Mouse (Mus musculus): ENCODE measurements at regions not wholly inside any gene's neighbourhood (a gene's known extent, or its start where the extent isn't known, plus 50 kb on each side); places are given as distances from the start of the nearest gene placed in this dataset.

- no peaks in the 10 kb centered on the region for H3K79me2 ChIP-seq (ENCODE audit: control insufficient read depth, insufficient read depth, low read length, poor library complexity)
- H3K4me1 ChIP-seq (ENCODE audit: control insufficient read depth in 1 of 2, insufficient read depth in 2 of 2, low read length in 2 of 2) = no peaks in the 10 kb centered on the region
- H3K27me3 ChIP-seq (ENCODE audit: control insufficient read depth in 1 of 2, insufficient read depth in 2 of 2, low read length in 2 of 2) = no peaks in the 10 kb centered on the region
- no peak overlapping the region for H3K4me3 ChIP-seq (ENCODE audit: control insufficient read depth in 1 of 2, insufficient read depth in 1 of 2, low read depth in 2 of 2, low read length in 2 of 2)
- no peak for DNase-seq (ENCODE audit: low read depth, low spot score)
- H3K27ac ChIP-seq (ENCODE audit: control insufficient read depth, low read depth, low read length) = no peak overlapping the region
- TF ChIP-seq GATA1 (IDR thresholded peaks at IDR 0.05; ENCODE audit: low read depth, low read length) (no peak), ELF1 (IDR thresholded peaks at IDR 0.05; ENCODE audit: low read depth, low read length) (no peak), SIN3A (IDR thresholded peaks at IDR 0.05; ENCODE audit: low read length) (no peak), USF2 (IDR thresholded peaks at IDR 0.05; ENCODE audit: borderline replicate concordance in 1 of 2, insufficient read depth in 1 of 2, low read depth in 1 of 2, low read length in 2 of 2) (no peak), POLR2AphosphoS5 (IDR thresholded peaks at IDR 0.05; ENCODE audit: borderline replicate concordance, low read depth, low read length) (no peak), UBTF (IDR thresholded peaks at IDR 0.05; ENCODE audit: borderline replicate concordance, insufficient read depth, low read depth, low read length) (no peak), MYB (IDR thresholded peaks at IDR 0.05; ENCODE audit: low read depth, low read length) (no peak), ZC3H11A (IDR thresholded peaks at IDR 0.05; ENCODE audit: low read depth, low read length) (no peak), GABPA (IDR thresholded peaks at IDR 0.05; ENCODE audit: low read depth, low read length) (no peak), MEF2A (IDR thresholded peaks at IDR 0.05; ENCODE audit: extremely low read depth, insufficient replicate concordance, low read depth, low read length, poor library complexity, severe bottlenecking) (no peak), POLR2AphosphoS2 (IDR thresholded peaks at IDR 0.05; ENCODE audit: low read length) (no peak), TAL1 (IDR thresholded peaks at IDR 0.05; ENCODE audit: low read length) (no peak)
- no peaks in the 10 kb centered on the region for H3K36me3 ChIP-seq (ENCODE audit: control insufficient read depth in 1 of 2, insufficient read depth in 2 of 2, low read length in 2 of 2)
- no peak overlapping the region for H3K9ac ChIP-seq (ENCODE audit: control insufficient read depth, low read depth, low read length, poor library complexity, severe bottlenecking)
- H3K9me3 ChIP-seq (replicated peaks; ENCODE audit: insufficient read depth, low read length) = no peaks in the 10 kb centered on the region
Measured at GRCm38 (mm10) chr14:86337052-86337451, 804.0 kb downstream of the Diaph3 start.

DNA sequence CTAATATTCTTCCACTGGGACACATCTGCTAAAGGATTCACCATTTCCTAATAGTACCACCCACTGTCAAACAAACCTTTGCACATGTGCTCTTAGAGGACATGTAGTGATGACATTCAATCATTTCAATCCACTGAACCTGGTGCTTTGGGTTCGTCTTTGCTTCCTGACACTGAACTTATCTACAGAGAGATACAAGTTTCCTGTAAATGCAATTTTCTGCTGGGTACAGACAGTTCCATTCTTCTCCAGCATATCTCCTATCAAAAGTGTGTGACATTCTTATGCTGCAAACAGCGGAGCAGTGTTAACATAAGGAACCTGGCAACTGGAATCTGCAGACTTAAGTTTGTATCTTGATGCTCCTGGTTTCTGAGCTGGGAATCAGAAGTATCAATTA lies 805.8 kb downstream of the Diaph3 start:
- Histone ChIP-seq H3K4me1 (ENCODE audit: control insufficient read depth in 1 of 2, insufficient read depth in 2 of 2, low read length in 2 of 2) (no peaks in the 10 kb centered on the region), H3K27me3 (ENCODE audit: control insufficient read depth in 1 of 2, insufficient read depth in 2 of 2, low read length in 2 of 2) (no peaks in the 10 kb centered on the region), H3K36me3 (ENCODE audit: control insufficient read depth in 1 of 2, insufficient read depth in 2 of 2, low read length in 2 of 2) (no peaks in the 10 kb centered on the region), H3K4me3 (ENCODE audit: control insufficient read depth in 1 of 2, insufficient read depth in 1 of 2, low read depth in 2 of 2, low read length in 2 of 2) (no peak overlapping the region), H3K79me2 (ENCODE audit: control insufficient read depth, insufficient read depth, low read length, poor library complexity) (no peaks in the 10 kb centered on the region), H3K9ac (ENCODE audit: control insufficient read depth, low read depth, low read length, poor library complexity, severe bottlenecking) (no peak overlapping the region), H3K9me3 (replicated peaks; ENCODE audit: insufficient read depth, low read length) (no peaks in the 10 kb centered on the region), H3K27ac (ENCODE audit: control insufficient read depth, low read depth, low read length) (no peak overlapping the region)
- DNase-seq (ENCODE audit: low read depth, low spot score) = no peak
- TF ChIP-seq ELF1 (IDR thresholded peaks at IDR 0.05; ENCODE audit: low read depth, low read length) (no peak), GATA1 (IDR thresholded peaks at IDR 0.05; ENCODE audit: low read depth, low read length) (no peak), MYB (IDR thresholded peaks at IDR 0.05; ENCODE audit: low read depth, low read length) (no peak), SMC3 (IDR thresholded peaks at IDR 0.05; ENCODE audit: low read depth, low read length) (no peak)

- Histone ChIP-seq H3K4me3 (ENCODE audit: control insufficient read depth in 1 of 2, insufficient read depth in 1 of 2, low read depth in 2 of 2, low read length in 2 of 2) (no peak overlapping the region), H3K27me3 (ENCODE audit: control insufficient read depth in 1 of 2, insufficient read depth in 2 of 2, low read length in 2 of 2) (no peaks in the 10 kb centered on the region)
- TF ChIP-seq KAT2A (conservative IDR thresholded peaks at IDR 0.05; ENCODE audit: low read depth, low read length) (no peak), GATA1 (IDR thresholded peaks at IDR 0.05; ENCODE audit: low read depth, low read length) (0 out of 2 replicates have a peak, but pooled peaks have one; percentile 5), SIN3A (IDR thresholded peaks at IDR 0.05; ENCODE audit: low read length) (no peak), EP300 (IDR thresholded peaks at IDR 0.05; ENCODE audit: low read depth in 1 of 2, low read length in 2 of 2) (peak in 1 of 2 experiments; percentile 34; a peak in 1 of 4 replicates)
Measured at GRCm38 (mm10) chr14:86329176-86329575, 811.9 kb downstream of the Diaph3 start.

More at GRCm38 (mm10) chr14:86329176-86329575, 811.9 kb downstream of the Diaph3 start:
- peak; percentile 17 for DNase-seq (ENCODE audit: low read depth, low spot score)
- Histone ChIP-seq H3K27ac (ENCODE audit: control insufficient read depth, low read depth, low read length) (no peak overlapping the region), H3K36me3 (ENCODE audit: control insufficient read depth in 1 of 2, insufficient read depth in 2 of 2, low read length in 2 of 2) (no peaks in the 10 kb centered on the region), H3K9ac (ENCODE audit: control insufficient read depth, low read depth, low read length, poor library complexity, severe bottlenecking) (no peak overlapping the region), H3K4me1 (ENCODE audit: control insufficient read depth in 1 of 2, insufficient read depth in 2 of 2, low read length in 2 of 2) (0 out of 4 replicates have a peak, but pooled peaks cover 0 to 5% of the 10 kb centered on the region in 2 experiments), H3K79me2 (ENCODE audit: control insufficient read depth, insufficient read depth, low read length, poor library complexity) (no peaks in the 10 kb centered on the region), H3K9me3 (replicated peaks; ENCODE audit: insufficient read depth, low read length) (no peaks in the 10 kb centered on the region)

Measured in MEL (cell line).